Mouse (Mus musculus) kidney, adult 2 months (tissue): Measurements from ENCODE around the gene Ccl20.

ENCODE experiments used
- CTCF ChIP-seq: fragments of 200-500 bp; conservative IDR thresholded peaks from 2 replicates; pipeline ENCODE4 v1.5.1; 2011; ENCODE audit warnings: low read depth, mild to moderate bottlenecking, control low read depth, low read length, moderate library complexity, mixed read lengths; ENCODE audit not compliant: insufficient read depth, insufficient read length
- POLR2A ChIP-seq: fragments of 200-500 bp; IDR thresholded peaks from one replicate; pipeline ENCODE4 v1.6.1; 2011; ENCODE audit warnings: low read depth, low read length, control low read depth

DNA sequence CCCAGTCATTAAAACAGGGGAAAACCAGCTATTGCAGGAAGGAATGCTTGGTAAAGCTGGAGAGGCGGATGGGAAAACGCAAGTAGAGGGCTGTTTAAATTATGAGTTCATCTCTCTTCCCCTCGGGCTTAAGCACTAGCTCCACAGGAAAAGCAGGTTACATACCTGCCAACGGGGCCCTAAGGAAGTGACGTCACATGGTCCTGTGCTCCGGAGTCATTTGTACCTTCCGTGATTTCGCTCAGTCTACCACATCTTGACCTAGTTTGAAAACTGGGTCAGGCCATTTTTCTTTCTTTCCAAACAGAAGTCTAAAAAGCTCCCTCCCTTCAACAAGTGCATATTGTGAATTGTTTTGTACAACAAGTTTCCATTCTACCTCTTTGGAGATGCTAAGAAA, 21.3 kb downstream of the Ccl20 start:
- TF ChIP-seq POLR2A (no peak), CTCF (no peak)
